Mouse (Mus musculus): ENCODE data around the gene Smyd3. TPM values are rescaled to one million over a fixed set of nuclear protein-coding genes. Genes with fewer than 3 reads are reported as not detected.
A peak's percentile ranks its signal among the peaks of the same experiment; 100 is the strongest.

Smyd3 gene
- polyA plus RNA-seq, 1 experiment from 2014 or later, result 26.3 TPM

DNA sequence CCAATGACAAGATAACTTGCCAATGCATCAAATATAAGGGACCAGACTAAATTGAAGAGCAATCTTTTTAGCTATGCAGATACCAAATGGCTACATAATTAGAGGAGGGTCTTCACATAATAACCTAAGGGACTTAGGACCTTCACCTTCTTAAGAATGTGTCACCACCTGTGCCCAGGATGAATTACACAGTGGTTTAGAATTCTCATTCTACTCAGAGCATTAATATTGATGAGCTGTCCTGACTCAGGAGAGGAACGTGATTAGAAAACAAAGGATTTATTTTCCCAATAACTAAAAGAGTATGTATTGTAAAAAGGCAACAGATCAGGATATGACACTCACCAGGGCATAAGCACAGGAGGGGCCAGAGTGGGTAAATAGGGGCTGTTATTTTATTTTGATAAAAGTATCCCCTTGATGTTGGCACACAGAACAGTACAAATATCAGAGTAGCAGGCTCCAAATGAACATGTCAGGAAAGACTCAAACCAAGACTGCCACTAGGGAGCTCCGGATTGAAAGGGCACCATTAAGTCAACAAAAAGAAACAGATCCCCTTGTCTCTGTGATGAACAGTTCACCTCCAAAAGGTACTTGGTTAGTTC, 172.4 kb downstream of the Smyd3 start:
- no peak overlapping the region for H3K4me2 ChIP-seq (ENCODE audit: low read depth, low read length)
- DNase-seq (ENCODE audit: low spot score), result no peak
- no peaks in the 10 kb centered on the region for H3K4me1 ChIP-seq (ENCODE audit: control insufficient read depth, insufficient read depth, low read length)
- no peaks in the 10 kb centered on the region for H3K36me3 ChIP-seq (replicated peaks; ENCODE audit: control insufficient read depth, insufficient read depth, low read depth, low read length)
- no peaks in the 10 kb centered on the region for H3K9me3 ChIP-seq (replicated peaks; ENCODE audit: control insufficient read depth, low read length)
- H3K27me3 ChIP-seq (ENCODE audit: control insufficient read depth, insufficient read depth, low read length), result no peaks in the 10 kb centered on the region
- no peak overlapping the region for H3K9ac ChIP-seq (replicated peaks; ENCODE audit: low read length)
- no peak overlapping the region for H3K4me3 ChIP-seq (ENCODE audit: low read depth, low read length)
- 54% methylated on average over 2 of the region's 2 CpGs for WGBS
- no peak overlapping the region for H3K27ac ChIP-seq (replicated peaks; ENCODE audit: low read depth, low read length)
- no peak for ATAC-seq (replicated peaks; ENCODE audit: insufficient number of reproducible peaks, low FRiP score, low TSS enrichment, low read depth)

DNA sequence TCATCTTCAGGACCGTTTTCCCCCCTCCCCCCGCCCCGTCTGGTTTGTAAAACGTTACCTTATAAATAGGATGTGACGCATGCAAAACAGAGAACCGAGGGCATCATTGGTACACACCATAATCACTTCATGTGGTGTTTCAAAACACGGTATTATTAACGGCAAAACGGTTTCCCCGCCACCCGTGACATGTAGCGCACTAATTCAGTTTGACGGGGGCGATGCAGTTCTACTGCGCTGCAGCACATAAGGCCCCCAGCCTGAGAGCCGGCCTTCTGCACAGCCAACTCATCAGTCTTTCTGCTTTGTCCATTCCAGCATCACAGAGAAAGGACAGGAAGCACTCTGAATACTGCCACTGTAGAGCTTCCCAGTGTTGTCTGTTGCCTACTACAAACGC, 174.4 kb downstream of the Smyd3 start:
- 89% methylated on average over 17 of the region's 17 CpGs for WGBS

DNA sequence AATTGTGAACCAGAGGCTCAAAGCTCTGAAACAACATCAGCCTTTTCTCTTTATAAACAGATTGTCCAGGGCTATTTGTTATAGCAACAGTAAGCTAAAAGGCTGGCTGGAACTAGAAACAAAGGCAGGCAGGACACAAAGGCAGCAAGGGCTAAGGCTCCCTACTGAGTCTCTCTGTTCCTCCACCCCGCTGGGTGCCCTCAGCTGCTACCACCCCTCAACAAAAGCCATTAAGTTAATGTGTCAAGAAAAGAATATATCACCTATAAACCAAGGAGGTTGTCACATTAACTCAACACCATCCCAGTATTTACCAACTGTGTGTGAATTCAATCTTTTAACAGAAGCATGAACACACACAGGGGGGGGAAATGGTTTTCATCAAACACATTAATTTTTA, 176.3 kb downstream of the Smyd3 start:
- Histone ChIP-seq H3K4me1 (ENCODE audit: control insufficient read depth, insufficient read depth, low read length) (no peaks in the 10 kb centered on the region), H3K9me3 (replicated peaks; ENCODE audit: control insufficient read depth, low read length) (no peaks in the 10 kb centered on the region), H3K9ac (replicated peaks; ENCODE audit: low read length) (no peak overlapping the region), H3K4me2 (ENCODE audit: low read depth, low read length) (no peak overlapping the region), H3K27ac (replicated peaks; ENCODE audit: low read depth, low read length) (no peak overlapping the region), H3K27me3 (ENCODE audit: control insufficient read depth, insufficient read depth, low read length) (no peaks in the 10 kb centered on the region), H3K4me3 (ENCODE audit: low read depth, low read length) (no peak overlapping the region), H3K36me3 (replicated peaks; ENCODE audit: control insufficient read depth, insufficient read depth, low read depth, low read length) (no peaks in the 10 kb centered on the region)
- no peak for ATAC-seq (replicated peaks; ENCODE audit: insufficient number of reproducible peaks, low FRiP score, low TSS enrichment, low read depth)
- 67% methylated on average over 1 of the region's 1 CpGs for WGBS
- no peak for DNase-seq (ENCODE audit: low spot score)

More for the DNA sequence above, 174.4 kb downstream of the Smyd3 start:
- Histone ChIP-seq H3K4me2 (ENCODE audit: low read depth, low read length) (no peak overlapping the region), H3K9me3 (replicated peaks; ENCODE audit: control insufficient read depth, low read length) (no peaks in the 10 kb centered on the region), H3K4me3 (ENCODE audit: low read depth, low read length) (no peak overlapping the region), H3K4me1 (ENCODE audit: control insufficient read depth, insufficient read depth, low read length) (no peaks in the 10 kb centered on the region), H3K36me3 (replicated peaks; ENCODE audit: control insufficient read depth, insufficient read depth, low read depth, low read length) (no peaks in the 10 kb centered on the region), H3K9ac (replicated peaks; ENCODE audit: low read length) (no peak overlapping the region), H3K27ac (replicated peaks; ENCODE audit: low read depth, low read length) (no peak overlapping the region), H3K27me3 (ENCODE audit: control insufficient read depth, insufficient read depth, low read length) (no peaks in the 10 kb centered on the region)
- ATAC-seq (replicated peaks; ENCODE audit: insufficient number of reproducible peaks, low FRiP score, low TSS enrichment, low read depth) (no peak), DNase-seq (ENCODE audit: low spot score) (no peak)

DNA sequence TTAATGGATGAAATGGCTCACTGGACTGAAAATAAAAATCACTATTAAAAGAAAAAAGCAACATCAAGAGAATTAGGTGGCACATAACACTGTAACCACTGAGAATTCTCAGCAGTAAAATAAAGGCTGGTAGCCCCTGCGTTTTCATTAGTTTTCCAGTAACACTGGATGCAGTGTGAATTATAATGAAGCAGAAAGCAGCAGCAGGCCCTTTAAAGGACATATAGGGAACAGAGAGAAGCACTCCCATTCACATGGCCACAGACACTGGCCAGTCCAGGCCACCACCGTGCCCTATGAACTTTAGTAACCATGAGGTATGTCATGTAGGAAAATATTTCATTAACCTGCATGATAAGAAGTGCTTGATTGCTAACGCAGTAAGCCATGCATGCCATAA, 178.8 kb downstream of the Smyd3 start:
- no peak overlapping the region for H3K9ac ChIP-seq (replicated peaks; ENCODE audit: low read length)
- no peak overlapping the region for H3K27ac ChIP-seq (replicated peaks; ENCODE audit: low read depth, low read length)
- 92% methylated on average over 3 of the region's 3 CpGs for WGBS
- ATAC-seq (replicated peaks; ENCODE audit: insufficient number of reproducible peaks, low FRiP score, low TSS enrichment, low read depth) (no peak), DNase-seq (ENCODE audit: low spot score) (no peak)
- no peaks in the 10 kb centered on the region for H3K27me3 ChIP-seq (ENCODE audit: control insufficient read depth, insufficient read depth, low read length)
- no peak overlapping the region for H3K4me2 ChIP-seq (ENCODE audit: low read depth, low read length)
- H3K4me3 ChIP-seq (ENCODE audit: low read depth, low read length), result no peak overlapping the region
- H3K9me3 ChIP-seq (replicated peaks; ENCODE audit: control insufficient read depth, low read length), result no peaks in the 10 kb centered on the region
- H3K36me3 ChIP-seq (replicated peaks; ENCODE audit: control insufficient read depth, insufficient read depth, low read depth, low read length), result no peaks in the 10 kb centered on the region
- H3K4me1 ChIP-seq (ENCODE audit: control insufficient read depth, insufficient read depth, low read length), result no peaks in the 10 kb centered on the region

DNA sequence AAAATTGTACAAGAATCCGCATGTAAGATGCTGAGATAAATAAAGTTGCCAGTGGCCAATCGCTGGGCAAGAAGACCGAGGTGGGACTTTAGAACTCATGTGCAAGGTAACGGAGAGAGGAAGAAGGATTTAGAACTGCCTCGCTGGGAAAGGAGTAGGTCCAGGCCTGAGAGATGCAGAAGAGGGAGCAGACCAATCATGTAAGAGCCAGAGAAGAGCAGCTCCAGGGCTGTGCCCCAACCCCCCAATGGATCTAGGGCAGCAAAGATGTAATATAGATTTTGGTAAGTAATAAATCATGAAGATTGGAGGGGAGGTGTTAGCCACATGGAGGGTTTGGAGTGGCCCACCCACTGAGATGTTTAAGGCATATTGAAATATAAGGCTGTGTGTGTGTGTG, 180.3 kb downstream of the Smyd3 start:
- H3K4me1 ChIP-seq (ENCODE audit: control insufficient read depth, insufficient read depth, low read length), result no peaks in the 10 kb centered on the region
- DNase-seq (ENCODE audit: low spot score), result no peak
- no peak for ATAC-seq (replicated peaks; ENCODE audit: insufficient number of reproducible peaks, low FRiP score, low TSS enrichment, low read depth)
- H3K27ac ChIP-seq (replicated peaks; ENCODE audit: low read depth, low read length), result no peak overlapping the region
- WGBS, result 87% methylated on average over 5 of the region's 5 CpGs
- no peak overlapping the region for H3K9ac ChIP-seq (replicated peaks; ENCODE audit: low read length)
- H3K27me3 ChIP-seq (ENCODE audit: control insufficient read depth, insufficient read depth, low read length), result no peaks in the 10 kb centered on the region
- no peak overlapping the region for H3K4me2 ChIP-seq (ENCODE audit: low read depth, low read length)
- H3K36me3 ChIP-seq (replicated peaks; ENCODE audit: control insufficient read depth, insufficient read depth, low read depth, low read length), result no peaks in the 10 kb centered on the region
- no peaks in the 10 kb centered on the region for H3K9me3 ChIP-seq (replicated peaks; ENCODE audit: control insufficient read depth, low read length)
- H3K4me3 ChIP-seq (ENCODE audit: low read depth, low read length), result no peak overlapping the region

DNA sequence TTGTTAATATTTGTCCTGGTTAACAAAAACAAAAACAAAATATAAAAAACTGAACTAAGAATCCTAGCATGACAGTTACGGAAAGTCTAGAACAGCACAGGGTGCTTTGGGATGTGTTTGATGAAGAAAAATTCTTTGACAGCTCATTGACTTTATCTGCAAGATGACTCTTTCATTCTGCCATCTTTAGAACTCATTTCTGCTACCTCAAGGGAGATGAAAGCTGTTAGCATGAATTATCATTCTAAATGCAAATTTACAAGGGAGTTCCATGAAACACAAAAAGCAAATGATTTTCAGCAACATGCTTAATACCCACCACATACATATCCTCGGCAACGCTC, 190.9 kb downstream of the Smyd3 start:
- Histone ChIP-seq H3K4me2 (ENCODE audit: low read depth, low read length) (no peak overlapping the region), H3K27ac (replicated peaks; ENCODE audit: low read depth, low read length) (no peak overlapping the region), H3K9me3 (replicated peaks; ENCODE audit: control insufficient read depth, low read length) (no peaks in the 10 kb centered on the region), H3K9ac (replicated peaks; ENCODE audit: low read length) (no peak overlapping the region), H3K4me1 (ENCODE audit: control insufficient read depth, insufficient read depth, low read length) (no peaks in the 10 kb centered on the region; the same call in 1 of the 2 replicates), H3K4me3 (ENCODE audit: low read depth, low read length) (no peak overlapping the region), H3K27me3 (ENCODE audit: control insufficient read depth, insufficient read depth, low read length) (no peaks in the 10 kb centered on the region), H3K36me3 (replicated peaks; ENCODE audit: control insufficient read depth, insufficient read depth, low read depth, low read length) (no peaks in the 10 kb centered on the region)
- ATAC-seq (replicated peaks; ENCODE audit: insufficient number of reproducible peaks, low FRiP score, low TSS enrichment, low read depth), result no peak
- DNase-seq (ENCODE audit: low spot score), result no peak
- 92% methylated on average over 3 of the region's 3 CpGs for WGBS

DNA sequence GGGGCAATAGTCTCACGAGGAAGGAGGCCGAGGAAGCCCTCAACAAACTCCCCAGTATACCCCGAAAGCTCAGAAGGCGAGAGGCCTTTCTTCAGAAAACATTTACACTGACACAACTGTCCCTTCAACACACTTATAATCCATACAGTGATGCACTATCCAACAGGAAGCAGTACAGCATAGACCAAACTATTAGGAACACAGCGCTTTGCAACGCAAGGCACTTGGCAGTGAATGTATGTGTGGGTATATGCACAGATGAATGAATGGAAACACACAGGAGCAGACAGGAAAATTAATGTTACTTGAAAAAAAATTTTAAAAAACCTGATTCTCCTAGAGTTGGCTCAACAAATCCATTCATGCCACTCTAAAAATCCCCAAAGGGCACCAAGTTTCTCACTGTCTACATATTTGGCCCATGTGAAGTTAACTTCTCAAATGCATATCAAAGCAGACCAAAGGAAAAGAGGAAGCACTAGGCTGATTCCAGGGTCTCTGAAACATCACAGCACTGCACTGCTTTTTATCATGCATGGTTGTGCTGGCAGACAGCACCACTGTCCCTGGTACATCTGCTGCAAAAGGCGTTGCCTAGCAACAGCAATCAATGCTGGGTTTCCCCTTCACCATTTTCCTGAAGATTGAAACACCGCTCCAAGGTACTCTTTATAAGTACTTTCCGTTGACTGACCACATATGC, 191.4 kb downstream of the Smyd3 start:
- no peaks in the 10 kb centered on the region for H3K27me3 ChIP-seq (ENCODE audit: control insufficient read depth, insufficient read depth, low read length)
- no peaks in the 10 kb centered on the region for H3K9me3 ChIP-seq (replicated peaks; ENCODE audit: control insufficient read depth, low read length)
- no peaks in the 10 kb centered on the region; the same call in 1 of the 2 replicates for H3K4me1 ChIP-seq (ENCODE audit: control insufficient read depth, insufficient read depth, low read length)
- no peak overlapping the region for H3K4me3 ChIP-seq (ENCODE audit: low read depth, low read length)
- H3K27ac ChIP-seq (replicated peaks; ENCODE audit: low read depth, low read length), result no peak overlapping the region
- ATAC-seq (replicated peaks; ENCODE audit: insufficient number of reproducible peaks, low FRiP score, low TSS enrichment, low read depth) (0 out of 2 replicates have a peak, but pooled peaks have one; percentile 34), DNase-seq (ENCODE audit: low spot score) (no peak)
- no peak overlapping the region for H3K9ac ChIP-seq (replicated peaks; ENCODE audit: low read length)
- WGBS, result 90% methylated on average over 9 of the region's 9 CpGs
- H3K4me2 ChIP-seq (ENCODE audit: low read depth, low read length), result no peak overlapping the region
- H3K36me3 ChIP-seq (replicated peaks; ENCODE audit: control insufficient read depth, insufficient read depth, low read depth, low read length), result no peaks in the 10 kb centered on the region

DNA sequence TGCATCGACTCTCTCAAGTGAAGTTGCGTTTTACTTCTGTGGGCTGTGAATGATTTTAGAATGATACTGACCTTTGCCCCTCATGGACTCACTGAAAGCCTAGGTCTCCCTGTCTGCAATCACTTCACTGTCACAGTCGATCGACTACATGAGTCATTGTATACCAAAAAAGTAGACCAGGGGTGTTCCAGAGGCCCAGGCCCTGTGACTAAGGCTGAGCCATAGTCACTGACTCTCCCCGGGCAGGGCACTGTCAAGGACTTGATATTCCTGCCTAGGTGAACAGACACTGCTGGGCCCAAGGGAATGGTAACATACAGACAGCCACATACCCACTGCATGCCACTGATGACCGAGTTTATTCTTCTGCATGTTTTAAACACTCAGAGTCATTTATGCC, 193.6 kb downstream of the Smyd3 start:
- DNase-seq (ENCODE audit: low spot score), result no peak
- H3K27me3 ChIP-seq (ENCODE audit: control insufficient read depth, insufficient read depth, low read length), result no peaks in the 10 kb centered on the region
- no peak overlapping the region for H3K4me2 ChIP-seq (ENCODE audit: low read depth, low read length)
- no peak overlapping the region for H3K27ac ChIP-seq (replicated peaks; ENCODE audit: low read depth, low read length)
- no peak overlapping the region for H3K4me3 ChIP-seq (ENCODE audit: low read depth, low read length)
- WGBS, result 69% methylated on average over 6 of the region's 6 CpGs
- ATAC-seq (replicated peaks; ENCODE audit: insufficient number of reproducible peaks, low FRiP score, low TSS enrichment, low read depth), result no peak
- no peaks in the 10 kb centered on the region for H3K9me3 ChIP-seq (replicated peaks; ENCODE audit: control insufficient read depth, low read length)
- H3K4me1 ChIP-seq (ENCODE audit: control insufficient read depth, insufficient read depth, low read length), result no peaks in the 10 kb centered on the region; the same call in 1 of the 2 replicates
- no peak overlapping the region for H3K9ac ChIP-seq (replicated peaks; ENCODE audit: low read length)
- no peaks in the 10 kb centered on the region for H3K36me3 ChIP-seq (replicated peaks; ENCODE audit: control insufficient read depth, insufficient read depth, low read depth, low read length)
